Mouse (Mus musculus) hindbrain, postnatal 0 days (tissue): ENCODE data around the gene Gucy1a1. TPM values are rescaled to one million over a fixed set of nuclear protein-coding genes. Genes with fewer than 3 reads are reported as not detected.
A peak's percentile ranks its signal among the peaks of the same experiment; 100 is the strongest.

Source experiments
- ATAC-seq: fragments of 200-750 bp; cut with Nextera tagmentation; 2 replicates; pipeline ENCODE4 v1.8.0; 2017; ENCODE audit warnings: mild to moderate bottlenecking, moderate TSS enrichment, moderate library complexity
- DNase-seq: peaks from one replicate; pipeline ENCODE4 v3.0.0-alpha.2; 2015; ENCODE audit warnings: low spot score
- H3K27ac ChIP-seq: fragments of 300-500 bp; sonication (generic); 2 replicates; pipeline ENCODE4 v1.5.1; 2014; ENCODE audit warnings: mild to moderate bottlenecking
- H3K27me3 ChIP-seq: fragments of 300-500 bp; sonication (generic); 2 replicates; pipeline ENCODE4 v1.6.1; 2014; ENCODE audit warnings: low read length, mixed read lengths; ENCODE audit not compliant: insufficient read depth
- H3K36me3 ChIP-seq: fragments of 300-500 bp; sonication (generic); 2 replicates; pipeline ENCODE4 v1.6.1; 2014; ENCODE audit warnings: low read length, mixed read lengths; ENCODE audit not compliant: insufficient read depth
- H3K4me1 ChIP-seq: fragments of 300-500 bp; sonication (generic); 2 replicates; pipeline ENCODE4 v1.6.1; 2014; ENCODE audit warnings: antibody characterized with exemption, low read length, mixed read lengths; ENCODE audit not compliant: insufficient read depth
- H3K4me2 ChIP-seq: fragments of 300-500 bp; sonication (generic); 2 replicates; pipeline ENCODE4 v1.6.1; 2014; ENCODE audit warnings: low read depth, mild to moderate bottlenecking, low read length, moderate library complexity, mixed read lengths
- H3K4me3 ChIP-seq: fragments of 300-500 bp; sonication (generic); 2 replicates; pipeline ENCODE4 v1.5.1; 2014; ENCODE audit warnings: low read length
- H3K9ac ChIP-seq: fragments of 300-500 bp; sonication (generic); replicated peaks from 2 replicates; pipeline ENCODE4 v1.6.1; 2014; ENCODE audit warnings: mild to moderate bottlenecking, low read length, moderate library complexity, mixed read lengths
- H3K9me3 ChIP-seq: fragments of 300-500 bp; sonication (generic); 2 replicates; pipeline ENCODE4 v1.6.1; 2016; ENCODE audit warnings: low read length, mixed read lengths
- CTCF ChIP-seq: IDR thresholded peaks from 2 replicates; pipeline ENCODE4 v1.5.1; 2016; ENCODE audit warnings: antibody characterized with exemption, control low read depth, low read depth
- WGBS: fragments of 180-500 bp; shearing (Covaris S2); extraction: QIAGEN DNeasy Blood & Tissue Kit; methylation state at CpG from one replicate; pipeline ENCODE4 v1.1.7; 2014; 5-methylcytosine and 5-hydroxymethylcytosine counted together
- polyA plus RNA-seq: library from polyadenylated mRNA; unstranded; fragments of >200 nt; fragmentation: Nextera tagmentation; extraction: Ambion mirVana; gene quantifications from 2 replicates; pipeline ENCODE4 v1.2.1, GENCODE M21; 2015
- total RNA-seq: library from RNA; depleted of rRNA; stranded (reverse); fragments of >200 nt; gene quantifications from 2 replicates; pipeline ENCODE4 v1.2.3, GENCODE M21; 2014; rRNA removed

Gene Gucy1a1
- 43.4 and 46.7 TPM in 2 replicates for total RNA-seq
- 27.2 and 27.6 TPM in 2 replicates for polyA plus RNA-seq

- no peaks in the 10 kb centered on the region for H3K9me3 ChIP-seq
- whole genome bisulfite sequencing, result 1% methylated on average over 36 of the region's 36 CpGs
- peak within 1 kb of the TSS; percentile 63 for H3K9ac ChIP-seq
- TF ChIP-seq CTCF, result no peak
- H3K36me3 ChIP-seq, result no peaks in the 10 kb centered on the region
- H3K27ac ChIP-seq, result peak within 1 kb of the TSS; percentile 60
- H3K27me3 ChIP-seq, result no peaks in the 10 kb centered on the region
- H3K4me1 ChIP-seq, result no peaks in the 10 kb centered on the region
- peak; percentile 60 for DNase-seq
- H3K4me2 ChIP-seq, result peak within 1 kb of the TSS; percentile 95
- H3K4me3 ChIP-seq, result peak within 1 kb of the TSS; percentile 64
- peak; percentile 86 for ATAC-seq
Observed at GRCm38 (mm10) chr3:82145126-82145901, at the start of gene Gucy1a1. TSS of gene Gucy1a1 (minus strand) at chr3:82145789.

- WGBS, result 69% methylated on average over 1 of the region's 1 CpGs
- DNase-seq (no peak), ATAC-seq (no peak)
- H3K27me3 ChIP-seq, result no peaks in the 10 kb centered on the region
- H3K36me3 ChIP-seq, result no peaks in the 10 kb centered on the region
- TF ChIP-seq CTCF, result no peak
- no peak overlapping the region for H3K4me2 ChIP-seq
- no peak overlapping the region for H3K4me3 ChIP-seq
- no peaks in the 10 kb centered on the region for H3K4me1 ChIP-seq
- H3K27ac ChIP-seq, result no peak overlapping the region
- no peak overlapping the region for H3K9ac ChIP-seq
- H3K9me3 ChIP-seq, result peaks cover 2% of the 10 kb centered on the region; the same call in 1 of the 2 replicates
Observed at GRCm38 (mm10) chr3:82191559-82192245, 46.1 kb upstream of the Gucy1a1 start.

GRCm38 (mm10) chr3:82185626-82186025 lies 40.0 kb upstream of the Gucy1a1 start:
- no peak for TF ChIP-seq CTCF
- 80% methylated on average over 9 of the region's 9 CpGs for WGBS
- DNase-seq, result no peak

DNA sequence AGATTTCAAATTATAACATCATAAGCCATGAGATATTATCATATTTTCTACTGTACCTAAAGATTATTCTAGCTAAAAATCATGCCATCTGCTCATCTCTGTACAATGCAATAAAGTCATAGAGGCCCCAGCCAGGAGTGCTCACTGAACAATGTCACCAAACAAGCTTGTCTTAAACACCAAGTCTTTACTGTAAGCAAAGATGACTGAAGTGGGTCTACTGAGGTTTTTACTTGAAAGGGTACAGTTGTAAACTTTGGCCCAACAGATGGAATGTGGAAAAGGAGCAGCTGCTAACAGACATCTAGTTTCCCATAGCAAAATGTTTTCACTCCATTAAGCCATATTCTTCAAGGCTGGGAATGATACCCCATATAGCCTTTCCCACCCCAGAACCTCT lies 35.9 kb upstream of the Gucy1a1 start:
- H3K9ac ChIP-seq, result no peak overlapping the region
- no peak overlapping the region for H3K4me2 ChIP-seq
- DNase-seq, result no peak
- no peak for TF ChIP-seq CTCF
- no peaks in the 10 kb centered on the region for H3K9me3 ChIP-seq
- ATAC-seq, result no peak
- no peaks in the 10 kb centered on the region for H3K27me3 ChIP-seq
- no peaks in the 10 kb centered on the region for H3K4me1 ChIP-seq
- H3K27ac ChIP-seq, result no peak overlapping the region
- no peaks in the 10 kb centered on the region for H3K36me3 ChIP-seq
- no peak overlapping the region for H3K4me3 ChIP-seq

More at GRCm38 (mm10) chr3:82185626-82186025, 40.0 kb upstream of the Gucy1a1 start:
- H3K4me1 ChIP-seq, result no peaks in the 10 kb centered on the region
- H3K27me3 ChIP-seq, result no peaks in the 10 kb centered on the region
- peaks cover 2% of the 10 kb centered on the region; the same call in 1 of the 2 replicates for H3K9me3 ChIP-seq
- no peak overlapping the region for H3K4me2 ChIP-seq
- no peak overlapping the region for H3K27ac ChIP-seq
- no peak overlapping the region for H3K4me3 ChIP-seq
- no peak for ATAC-seq
- no peak overlapping the region for H3K9ac ChIP-seq
- no peaks in the 10 kb centered on the region for H3K36me3 ChIP-seq

- no peaks in the 10 kb centered on the region for H3K36me3 ChIP-seq
- H3K4me1 ChIP-seq, result no peaks in the 10 kb centered on the region
- DNase-seq (no peak), ATAC-seq (no peak)
- 73% methylated on average over 3 of the region's 3 CpGs for WGBS
- H3K9ac ChIP-seq, result no peak overlapping the region
- no peak for TF ChIP-seq CTCF
- H3K4me3 ChIP-seq, result no peak overlapping the region
- no peak overlapping the region for H3K4me2 ChIP-seq
- H3K9me3 ChIP-seq, result no peaks in the 10 kb centered on the region
- no peak overlapping the region for H3K27ac ChIP-seq
- H3K27me3 ChIP-seq, result no peaks in the 10 kb centered on the region
Observed at GRCm38 (mm10) chr3:82180253-82180652, 34.7 kb upstream of the Gucy1a1 start.

- H3K4me1 ChIP-seq, result no peaks in the 10 kb centered on the region
- no peaks in the 10 kb centered on the region for H3K36me3 ChIP-seq
- H3K27ac ChIP-seq, result no peak overlapping the region
- ATAC-seq, result no peak
- TF ChIP-seq CTCF, result no peak
- 80% methylated on average over 1 of the region's 1 CpGs for WGBS
- no peak overlapping the region for H3K4me3 ChIP-seq
- no peaks in the 10 kb centered on the region for H3K9me3 ChIP-seq
- no peaks in the 10 kb centered on the region for H3K27me3 ChIP-seq
- no peak overlapping the region for H3K9ac ChIP-seq
- DNase-seq, result no peak
- no peak overlapping the region for H3K4me2 ChIP-seq
Observed at GRCm38 (mm10) chr3:82175501-82175900, 29.9 kb upstream of the Gucy1a1 start.

DNA sequence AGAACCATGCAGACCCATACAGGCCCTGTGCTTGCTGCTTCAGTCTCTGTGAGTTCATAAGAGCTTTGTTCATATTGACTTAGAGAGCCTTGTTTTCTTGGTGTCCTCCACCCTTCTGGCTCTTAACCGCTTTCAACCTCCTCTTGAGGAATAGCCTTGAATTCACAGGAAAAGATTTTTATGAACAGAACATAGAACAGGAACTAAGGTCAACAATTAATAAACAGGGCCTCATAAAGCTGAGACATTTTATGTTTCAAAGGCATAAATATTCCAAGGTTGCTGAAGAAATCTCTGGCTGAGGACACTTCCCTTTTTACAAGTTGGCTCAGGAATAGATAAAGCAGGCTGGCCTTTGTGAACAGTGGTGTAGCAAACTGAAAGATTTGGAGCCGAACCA lies 21.5 kb upstream of the Gucy1a1 start:
- Histone ChIP-seq H3K4me1 (no peaks in the 10 kb centered on the region), H3K4me3 (no peak overlapping the region), H3K27ac (no peak overlapping the region), H3K9me3 (no peaks in the 10 kb centered on the region), H3K9ac (no peak overlapping the region), H3K4me2 (no peak overlapping the region), H3K36me3 (no peaks in the 10 kb centered on the region), H3K27me3 (no peaks in the 10 kb centered on the region)
- ATAC-seq (no peak), DNase-seq (no peak)
- WGBS, result 93% methylated on average over 2 of the region's 2 CpGs
- no peak for TF ChIP-seq CTCF
